Mouse (Mus musculus) G1E (cell line): Measurements from ENCODE around the gene Tspan3.

Experiments used
- CTCF ChIP-seq: IDR thresholded peaks from 2 replicates; pipeline ENCODE4 v1.5.1; 2012; ENCODE audit warnings: low read depth, low read length, inconsistent platforms, mixed read lengths
- GATA1 ChIP-seq: IDR thresholded peaks from 2 replicates; pipeline ENCODE4 v1.6.1; 2012; ENCODE audit warnings: borderline replicate concordance, low read length, inconsistent platforms, mixed read lengths
- GATA2 ChIP-seq: IDR thresholded peaks from 2 replicates; pipeline ENCODE4 v1.6.1; 2012; ENCODE audit warnings: low read depth, low read length, inconsistent platforms, borderline replicate concordance
- POLR2AphosphoS5 ChIP-seq: IDR thresholded peaks from 2 replicates; pipeline ENCODE4 v1.6.1; 2012; ENCODE audit warnings: low read depth, low read length, inconsistent platforms; ENCODE audit not compliant: insufficient replicate concordance
- TAL1 ChIP-seq: conservative IDR thresholded peaks from 2 replicates; pipeline ENCODE4 v1.6.1; 2012; ENCODE audit warnings: low read depth, low read length, inconsistent platforms, mixed read lengths

DNA sequence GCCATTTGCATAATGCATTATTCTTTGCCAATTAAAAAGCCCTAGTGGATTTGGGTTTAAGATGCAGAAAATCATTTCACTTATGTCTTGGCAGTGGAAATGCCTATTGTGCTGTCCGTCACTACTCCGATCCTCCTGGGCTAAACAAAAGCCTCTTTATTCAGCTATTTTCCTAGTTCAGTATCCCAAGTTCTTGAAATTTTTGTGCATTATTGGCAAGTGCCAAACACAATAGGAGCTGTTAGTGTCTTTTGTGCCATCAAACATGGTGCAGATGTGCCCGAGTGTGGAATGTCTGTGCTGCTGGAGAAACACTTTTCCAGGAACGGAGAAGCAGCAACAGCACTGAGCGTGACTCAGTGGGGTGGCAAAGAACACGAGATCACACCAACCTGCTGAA is 2.4 kb upstream of the Tspan3 start:
- TF ChIP-seq CTCF: no peak
- no peak for TF ChIP-seq TAL1
- TF ChIP-seq GATA1: no peak
- no peak for TF ChIP-seq GATA2
- no peak for TF ChIP-seq POLR2AphosphoS5
